Mouse (Mus musculus) gastrocnemius, adult 8-10 months (tissue): ENCODE results near the gene Arntl. TPM values are rescaled to one million over a fixed set of nuclear protein-coding genes. Genes with fewer than 3 reads are reported as not detected.
"Not testable (repeated sequence)": the region's sequence is repeated elsewhere in the genome, so short reads cannot be mapped to it uniquely, and the experiment has no call there.

ENCODE experiments used
- DNase-seq, 2 experiments: peaks; one replicate each; pipeline ENCODE4 v3.0.0; 2022; ENCODE audit warnings: low spot score in 2 of 2
- total RNA-seq, 4 experiments: library from RNA; stranded (reverse); gene quantifications; 2 replicates each; pipeline ENCODE4 v1.2.4; 2022

Gene Arntl
- total RNA-seq, 4 experiments from 2014 or later: 8.4 to 19.5 (median 11.2) TPM

DNA sequence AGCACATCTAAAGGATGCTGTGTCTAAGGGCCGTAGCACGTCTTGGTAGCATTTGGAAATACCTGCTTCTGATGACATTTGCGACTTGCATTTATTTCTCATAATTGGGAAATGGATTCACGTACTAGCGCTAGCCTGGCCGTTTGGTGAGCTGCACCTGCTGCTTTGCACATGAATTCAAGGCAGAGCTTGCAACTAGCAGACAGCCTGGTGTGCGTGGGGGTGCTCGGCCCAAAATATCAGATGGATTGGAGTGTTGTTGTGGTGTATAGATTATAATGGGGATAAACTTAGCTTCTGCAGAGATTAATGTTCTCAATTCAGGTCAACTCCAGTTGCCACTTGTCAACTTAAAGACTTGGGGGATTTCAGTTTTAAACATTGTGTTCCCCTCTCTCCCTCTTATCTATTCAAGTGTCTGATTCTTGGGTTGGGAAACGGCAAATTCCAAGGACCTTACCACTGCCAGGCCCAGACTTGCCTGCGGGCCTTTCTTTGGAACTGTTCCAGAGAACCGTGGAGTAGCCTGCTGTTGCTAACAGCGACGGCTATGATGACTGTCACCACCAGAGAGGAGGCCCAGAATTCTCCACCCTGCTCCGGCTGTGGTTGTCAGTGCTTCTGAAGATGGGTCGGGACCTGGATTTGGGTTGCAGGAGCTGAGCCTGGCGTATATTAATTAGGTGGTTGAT, 42.0 kb downstream of the Arntl start:
- no peak for DNase-seq

DNA sequence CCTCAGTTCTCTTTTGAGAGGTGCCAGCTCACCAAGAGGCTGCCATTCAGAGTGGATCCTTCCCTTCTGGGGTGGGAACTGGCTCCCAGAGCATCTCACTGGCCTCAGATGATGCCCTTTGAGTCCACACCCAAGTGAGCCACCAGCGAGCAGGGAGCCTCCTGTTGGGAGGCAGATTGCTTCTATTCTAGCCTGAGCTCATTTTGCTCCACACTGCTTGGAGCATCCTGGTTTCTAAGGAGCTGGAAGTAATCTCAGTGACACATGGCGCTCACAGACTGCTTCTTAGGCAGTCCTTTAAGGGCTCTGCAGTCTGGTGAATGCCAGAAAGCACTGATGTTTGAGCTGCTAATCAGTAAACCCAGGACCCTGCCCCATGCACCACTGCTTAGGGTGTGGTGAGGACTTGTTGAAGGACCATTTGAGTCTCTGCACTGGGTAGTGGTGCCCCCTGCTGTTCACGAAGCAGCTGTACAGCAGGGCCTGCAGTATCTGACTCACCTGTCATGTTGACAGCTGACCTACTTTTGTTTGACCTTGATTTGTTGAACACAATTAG, 43.2 kb downstream of the Arntl start:
- peak in 1 of 2 experiments; percentile 8 for DNase-seq

DNA sequence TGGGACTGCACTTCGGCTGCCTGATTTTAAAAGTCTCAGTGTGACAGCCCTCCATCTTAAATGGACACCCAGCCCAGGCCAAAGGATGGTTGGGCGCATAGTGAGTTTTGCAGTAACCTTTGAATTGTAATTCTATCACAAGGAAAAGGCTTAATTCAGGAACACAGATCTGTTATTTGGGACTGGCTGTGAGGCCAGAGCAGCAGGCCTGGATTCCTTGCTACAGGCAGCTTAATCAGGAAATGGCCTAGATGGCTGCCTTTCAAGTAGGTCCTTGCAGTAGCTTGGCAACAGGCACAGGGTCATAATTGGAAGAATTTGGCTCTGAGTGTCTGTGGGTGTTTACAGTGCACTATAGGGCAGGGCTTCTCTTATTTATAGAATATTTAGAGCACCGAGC, 43.7 kb downstream of the Arntl start:
- no peak for DNase-seq

DNA sequence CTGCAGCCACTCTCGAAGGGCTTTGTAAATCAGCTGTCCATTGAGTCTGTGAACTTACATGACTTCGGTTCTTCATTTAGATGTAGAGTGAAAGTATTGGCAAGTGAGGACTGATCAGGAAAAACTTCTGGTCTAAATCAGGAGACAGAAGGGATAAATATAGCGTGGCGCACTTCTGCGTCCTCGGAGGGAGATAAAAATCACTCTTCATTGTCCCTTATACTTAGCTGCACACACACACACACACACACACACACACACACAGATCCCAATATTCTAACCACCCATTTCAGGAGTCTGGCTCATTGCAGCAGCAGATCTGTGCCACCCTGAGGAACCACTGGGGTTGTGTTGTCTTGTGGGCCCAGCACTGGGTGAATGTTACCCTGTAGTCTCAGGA, 44.3 kb downstream of the Arntl start:
- DNase-seq: no peak

DNA sequence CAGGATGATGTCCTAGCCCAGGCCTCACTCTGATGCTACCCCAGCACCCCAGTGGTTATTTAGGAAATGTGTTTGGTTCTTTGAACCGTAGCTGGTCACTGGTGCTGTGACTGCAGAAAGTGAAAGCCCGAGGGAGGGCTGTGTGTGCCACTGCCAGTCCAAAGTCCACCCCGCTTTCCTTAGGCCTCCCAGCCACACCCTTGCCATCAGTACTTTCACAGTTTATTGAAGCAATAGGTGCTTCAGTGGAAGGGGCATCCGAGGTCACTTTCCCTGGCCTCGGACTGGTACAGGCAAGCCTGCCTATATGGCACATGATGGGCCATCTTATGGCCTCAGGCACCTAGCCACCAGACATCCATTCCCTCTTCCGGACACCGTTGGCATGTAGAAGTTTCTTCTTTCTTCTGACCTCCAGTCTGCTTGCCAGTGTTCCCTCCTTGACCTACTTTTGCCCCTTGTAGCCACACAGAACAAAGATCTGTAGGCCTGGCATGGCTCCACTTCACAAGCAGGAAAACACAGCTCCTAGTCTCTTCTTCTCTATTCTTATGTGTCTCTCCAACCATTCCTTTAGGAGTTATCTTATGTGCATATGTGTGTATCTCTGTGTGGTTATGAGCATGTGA, 46.6 kb downstream of the Arntl start:
- DNase-seq: no peak

DNA sequence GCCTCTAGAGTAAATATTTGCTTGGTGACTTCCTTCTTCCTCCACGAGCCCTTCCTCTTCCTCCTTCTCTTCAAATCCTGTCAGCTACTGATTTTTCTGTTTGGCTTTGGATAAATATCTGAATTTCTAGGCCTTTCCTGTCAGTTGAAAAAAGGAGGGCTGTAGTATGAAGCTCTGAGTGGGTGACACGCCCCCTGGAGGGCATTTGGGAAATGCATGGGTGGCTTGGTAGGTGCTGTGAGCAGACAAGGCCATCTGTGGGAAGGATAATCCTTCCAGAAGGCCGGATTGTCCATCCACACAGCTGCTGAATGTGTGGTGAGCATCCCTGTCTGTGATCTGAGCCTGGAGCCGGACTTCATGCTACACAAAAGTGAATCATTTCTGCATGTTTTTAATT, 48.8 kb downstream of the Arntl start:
- DNase-seq: peak in 1 of 2 experiments; percentile 17

DNA sequence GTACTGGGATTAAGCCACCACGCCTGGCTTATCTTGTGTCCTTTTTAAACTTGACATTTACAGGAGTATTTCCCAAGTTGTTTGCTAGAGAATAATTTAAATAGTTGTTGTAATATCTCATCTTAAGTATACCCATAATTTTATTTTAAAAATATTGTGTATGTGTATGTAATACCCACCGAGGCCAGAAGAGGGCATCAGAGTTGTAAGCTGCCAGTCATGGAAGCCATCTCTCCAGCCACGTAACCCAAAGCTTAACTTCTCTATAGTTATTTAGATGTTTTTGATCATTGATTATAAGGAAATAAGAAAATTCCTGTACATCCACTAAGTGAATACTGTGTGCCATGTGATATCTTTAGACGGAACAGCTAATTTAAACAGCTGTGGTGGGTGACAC, 51.2 kb downstream of the Arntl start:
- DNase-seq: no peak

DNA sequence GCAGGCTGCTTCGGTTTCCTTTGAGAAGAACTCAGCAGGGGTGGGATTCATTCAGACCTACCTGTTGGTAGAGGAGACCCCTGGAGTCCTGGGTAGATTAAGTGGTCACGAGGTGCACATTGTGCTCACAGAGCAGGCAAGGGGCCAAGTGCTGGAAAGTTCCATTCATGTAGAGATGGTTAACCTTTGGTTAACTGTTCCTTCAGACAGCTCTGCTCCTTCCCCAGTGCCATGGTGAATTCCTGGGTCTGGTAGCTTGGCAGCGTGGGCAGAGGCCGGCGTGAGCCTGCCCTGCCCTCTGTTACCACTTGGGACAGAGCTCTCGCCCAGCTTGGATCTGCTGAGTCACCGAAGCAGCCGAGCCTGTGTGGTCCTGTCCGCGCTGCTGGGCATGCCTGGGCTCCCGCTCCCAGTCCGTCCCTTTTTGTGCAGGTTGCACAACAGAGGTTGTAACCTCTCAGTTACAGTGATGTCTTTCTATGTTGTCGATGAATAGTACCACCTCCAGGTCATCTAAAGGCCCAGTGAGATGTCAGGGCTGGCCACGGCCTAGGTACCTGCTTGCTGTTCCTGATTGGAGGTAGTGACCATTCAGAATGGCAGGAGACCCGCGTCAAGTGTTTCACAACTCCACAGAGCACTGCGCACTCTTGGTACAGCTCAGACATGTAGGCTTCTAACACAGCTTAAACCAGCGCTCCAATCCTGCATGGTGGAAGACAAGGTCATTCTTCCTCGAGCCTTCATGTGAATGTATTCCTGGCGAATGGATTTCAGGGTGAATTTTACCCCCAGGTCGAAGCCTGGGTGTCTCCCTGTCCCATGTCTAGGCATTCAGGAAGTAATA, 53.3 kb downstream of the Arntl start:
- DNase-seq: peak in 1 of 2 experiments; percentile 50

DNA sequence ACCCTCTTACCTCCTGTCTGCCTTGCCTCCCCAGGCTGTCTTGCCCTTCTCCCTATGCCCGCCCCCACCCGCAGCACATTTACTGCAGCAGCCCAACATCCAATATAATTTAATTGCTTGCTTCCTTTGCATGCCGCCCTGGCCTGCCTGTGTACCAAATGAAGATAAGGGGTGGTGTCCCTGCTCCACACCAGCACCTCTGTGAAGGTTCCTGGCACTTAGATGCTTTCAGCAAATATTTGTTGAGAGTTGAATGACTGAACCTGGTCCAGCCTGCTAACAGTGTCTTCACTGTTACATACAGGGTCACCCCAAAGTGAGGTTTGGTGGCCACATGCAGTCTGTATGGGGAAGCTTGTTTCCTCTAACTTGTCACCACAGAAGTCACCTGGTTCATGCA, 54.4 kb downstream of the Arntl start:
- DNase-seq: no peak

DNA sequence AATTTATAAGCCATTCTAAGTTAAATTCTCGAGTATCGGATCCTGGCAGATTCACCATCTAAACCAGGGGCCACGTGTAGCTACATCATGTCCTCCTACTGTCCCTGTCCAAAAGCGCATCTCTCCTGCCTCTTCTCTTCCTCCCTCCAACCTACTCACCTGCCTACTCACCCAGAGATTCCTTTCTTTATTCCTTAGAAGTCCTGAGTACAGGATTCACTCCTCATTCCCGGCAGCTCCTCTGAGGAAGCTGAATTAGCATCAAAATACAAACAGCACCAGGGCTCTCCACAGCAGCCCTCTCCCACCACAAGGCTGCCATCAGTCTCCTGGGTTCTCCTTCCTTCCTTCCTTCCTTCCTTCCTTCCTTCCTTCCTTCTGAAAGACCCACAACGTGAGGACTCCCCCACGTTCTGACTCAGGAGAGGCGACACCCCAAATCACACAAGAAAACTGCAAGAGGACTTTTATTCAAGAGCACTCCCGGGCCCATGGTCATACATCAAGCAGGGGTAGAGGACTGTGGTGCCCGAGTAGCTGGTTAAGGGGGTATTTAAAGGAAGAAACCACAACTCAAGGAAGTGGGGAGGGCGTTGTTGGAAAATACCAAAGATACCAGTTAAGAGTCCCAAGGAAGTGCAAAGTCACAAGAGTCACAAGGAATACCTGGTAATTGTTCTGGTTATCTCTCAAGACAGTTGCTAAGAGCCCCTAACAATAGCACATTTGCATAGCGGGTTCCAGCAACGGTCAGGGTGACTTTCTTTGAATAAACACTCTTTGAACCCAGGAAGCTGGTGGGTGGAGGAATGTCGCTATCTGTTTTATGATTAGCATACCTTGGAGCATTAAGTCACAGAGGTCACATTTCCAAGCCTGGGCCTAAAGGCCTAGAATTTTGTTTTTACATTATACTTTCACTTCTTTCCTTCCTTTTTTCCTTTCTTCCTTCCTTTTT, 55.5 kb downstream of the Arntl start:
- DNase-seq: not testable (repeated sequence)

DNA sequence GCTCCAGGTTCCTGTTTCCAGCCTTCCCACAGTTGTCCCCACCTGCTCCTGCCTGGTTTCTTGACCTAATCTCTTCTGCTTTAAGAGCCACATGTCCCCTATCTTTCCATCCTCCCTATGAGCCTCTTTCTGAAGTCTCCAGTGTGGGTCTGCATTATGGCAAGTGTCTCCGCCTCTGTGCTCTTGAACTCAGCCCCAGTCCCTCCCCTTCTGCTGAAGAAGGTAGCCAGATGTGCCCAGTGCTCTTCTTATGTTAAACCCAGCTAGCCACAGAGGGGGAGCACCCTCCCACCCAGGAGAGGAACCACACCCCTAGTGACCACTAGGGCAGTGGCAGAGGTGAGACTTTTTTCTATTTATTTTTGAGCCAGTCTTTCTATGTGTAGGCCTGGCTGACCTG, 56.7 kb downstream of the Arntl start:
- no peak for DNase-seq

DNA sequence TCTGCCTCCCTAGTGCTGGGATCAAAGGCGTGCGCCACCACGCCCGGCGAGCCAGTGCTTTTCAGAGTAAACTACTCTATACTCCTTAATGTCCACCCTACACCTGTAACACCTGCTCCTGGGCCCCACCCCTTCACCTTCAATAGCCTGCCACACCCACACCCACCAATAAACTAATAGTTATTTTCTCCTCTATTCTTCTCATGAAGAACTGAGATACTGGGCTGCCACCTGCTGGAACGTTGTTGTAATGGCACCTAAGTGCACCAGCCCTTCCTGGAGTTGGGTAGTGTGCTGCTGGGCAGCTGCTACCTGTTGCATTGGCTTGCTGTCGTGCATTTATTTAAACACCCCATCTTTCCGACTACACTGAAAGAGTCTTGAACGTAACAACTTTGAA, 61.0 kb downstream of the Arntl start:
- DNase-seq: peak in 1 of 2 experiments; percentile 27

DNA sequence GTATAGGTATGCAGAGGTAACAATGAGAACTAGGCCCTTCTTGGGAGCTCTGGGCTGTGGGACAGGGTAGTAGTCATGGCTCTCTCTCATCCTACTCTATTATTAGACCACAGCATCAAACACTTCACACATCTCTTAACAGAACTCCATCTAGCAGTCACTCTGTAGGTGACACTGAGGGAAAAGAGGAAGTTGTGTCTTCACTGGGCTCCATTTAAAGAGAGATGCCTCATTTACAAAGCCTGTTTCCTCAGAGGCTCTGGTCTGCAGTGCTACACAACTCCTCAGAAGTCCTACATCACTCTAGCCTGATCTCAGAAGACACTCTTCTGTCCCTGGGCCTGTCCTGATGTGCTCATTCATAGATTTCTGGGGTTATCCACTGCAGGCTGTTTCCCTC, 61.8 kb downstream of the Arntl start:
- DNase-seq: no peak

DNA sequence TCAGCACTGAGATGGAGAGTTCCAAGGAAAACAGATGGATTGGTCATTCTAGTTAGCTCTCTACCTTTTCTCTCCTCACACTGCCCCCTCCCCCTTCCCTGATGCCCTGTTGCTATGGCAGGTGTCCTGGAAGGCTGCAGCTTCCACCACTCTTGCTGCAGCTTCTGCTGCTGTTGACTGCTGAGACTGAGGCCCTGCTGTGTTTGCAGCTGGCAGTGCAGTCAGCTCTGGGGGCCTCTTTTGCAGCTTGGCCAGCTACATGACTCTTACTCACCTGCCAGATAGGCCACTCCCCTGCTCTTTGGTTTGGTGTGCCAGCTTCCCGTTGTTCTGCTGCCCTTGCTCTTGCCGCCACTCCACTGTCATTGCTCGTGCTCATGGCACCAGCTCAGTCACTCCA, 62.7 kb downstream of the Arntl start:
- DNase-seq: no peak

DNA sequence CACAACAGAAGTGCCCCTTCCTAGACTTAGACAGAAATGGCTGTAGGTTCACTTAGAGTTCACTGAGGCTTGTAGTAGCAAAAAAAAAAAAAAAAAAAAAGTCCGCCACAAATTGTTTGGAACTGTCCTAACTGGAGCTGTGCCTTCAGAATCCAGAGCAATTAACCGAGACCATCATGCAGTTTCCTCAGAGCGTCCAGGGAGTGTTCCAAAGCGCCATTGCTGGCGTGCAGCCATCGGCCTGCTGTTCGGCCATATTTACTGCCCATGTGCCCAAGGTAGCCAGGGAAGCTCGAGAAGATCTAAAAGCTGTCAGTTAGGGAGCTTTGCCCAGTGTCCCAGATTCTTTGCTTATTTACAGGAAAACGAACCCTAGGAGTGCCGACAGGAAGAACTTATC, 63.3 kb downstream of the Arntl start:
- DNase-seq: peak in 1 of 2 experiments; percentile 30

DNA sequence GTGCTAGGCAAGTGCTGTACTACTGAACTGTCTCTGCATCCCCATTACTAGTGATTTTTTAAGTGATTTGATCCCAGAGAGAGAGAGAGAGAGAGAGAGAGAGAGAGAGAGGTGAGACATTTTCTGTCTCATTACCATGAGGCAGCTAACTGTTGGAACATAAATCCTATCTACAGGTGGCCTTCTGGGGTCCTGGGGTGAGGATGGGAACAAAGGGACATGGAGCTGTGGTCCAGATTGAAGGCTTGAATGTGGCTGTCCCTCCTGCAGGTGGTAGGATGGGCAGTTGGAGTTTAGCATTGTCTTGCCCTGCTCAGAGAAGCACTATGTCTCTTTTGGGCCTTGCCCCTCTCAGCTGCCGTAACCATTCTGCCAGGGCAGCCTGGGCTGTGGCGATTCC, 63.7 kb downstream of the Arntl start:
- DNase-seq: no peak

DNA sequence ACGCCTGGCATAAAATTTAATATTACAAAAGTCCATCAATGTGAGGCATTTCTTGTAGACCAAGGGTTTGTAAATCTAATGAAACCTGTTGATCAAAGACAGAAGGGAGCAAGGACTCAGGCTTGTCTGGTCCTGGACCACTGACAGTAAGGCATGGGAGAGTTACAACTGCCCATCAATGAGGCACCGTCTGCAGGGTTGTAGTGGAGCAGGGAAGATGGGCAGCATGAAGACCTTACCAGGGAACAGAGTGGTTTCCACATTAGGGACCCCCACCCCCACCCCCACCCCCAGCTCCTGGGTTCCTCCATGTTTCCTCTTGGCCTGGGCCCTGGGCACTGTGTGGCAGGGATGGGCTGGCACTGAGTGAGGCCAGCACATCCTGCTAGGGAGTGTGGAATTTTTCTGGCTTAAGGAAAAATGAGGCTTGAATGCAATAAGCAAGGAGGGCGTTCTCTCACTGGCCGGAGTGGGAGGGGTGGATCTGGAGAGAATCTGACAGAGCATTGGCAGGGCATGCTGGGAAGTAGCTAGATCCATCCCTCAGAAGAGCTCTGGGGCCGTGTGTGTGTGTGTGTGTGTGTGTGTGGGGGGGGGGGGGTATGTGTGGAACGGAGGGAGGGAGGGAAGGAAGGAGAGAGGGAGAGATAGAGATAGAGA, 65.2 kb downstream of the Arntl start:
- no peak for DNase-seq

DNA sequence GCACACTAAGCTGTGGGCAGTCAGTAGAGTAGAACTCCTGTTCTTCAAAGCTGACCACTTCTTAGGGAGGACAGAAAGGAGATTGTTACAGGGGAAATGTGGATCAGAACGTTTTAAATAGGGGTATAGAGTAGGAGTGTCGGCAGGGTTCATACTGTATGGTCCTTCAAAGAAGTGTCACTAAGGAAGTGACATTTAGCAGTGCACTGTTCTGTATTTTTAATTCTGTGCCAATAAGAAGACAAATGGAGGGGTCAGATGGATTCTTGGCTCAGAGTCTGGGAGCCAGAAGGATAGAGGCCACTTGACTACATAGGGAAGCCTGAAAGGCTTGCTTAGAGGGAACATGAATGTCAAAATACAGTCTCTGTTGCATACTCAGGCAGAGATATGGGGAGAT, 70.0 kb downstream of the Arntl start:
- no peak for DNase-seq

DNA sequence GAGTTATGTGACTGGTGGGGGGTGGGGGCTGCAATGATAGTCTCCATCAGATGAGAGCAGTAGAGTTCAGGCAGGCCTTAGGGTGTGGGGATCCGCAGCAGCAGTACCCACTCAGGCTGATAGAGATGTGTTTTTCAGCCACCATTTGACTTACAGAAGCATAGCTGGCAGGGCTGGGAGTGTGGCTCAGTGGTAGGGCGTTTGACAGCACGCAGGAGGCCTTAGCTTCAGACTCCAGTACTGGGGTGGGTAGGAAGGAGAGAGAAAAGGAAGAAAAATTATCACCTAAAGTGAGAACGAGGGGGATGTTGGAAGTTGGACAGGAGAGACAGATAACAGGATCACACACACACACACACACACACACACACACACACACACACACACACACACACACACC, 71.2 kb downstream of the Arntl start:
- no peak for DNase-seq

DNA sequence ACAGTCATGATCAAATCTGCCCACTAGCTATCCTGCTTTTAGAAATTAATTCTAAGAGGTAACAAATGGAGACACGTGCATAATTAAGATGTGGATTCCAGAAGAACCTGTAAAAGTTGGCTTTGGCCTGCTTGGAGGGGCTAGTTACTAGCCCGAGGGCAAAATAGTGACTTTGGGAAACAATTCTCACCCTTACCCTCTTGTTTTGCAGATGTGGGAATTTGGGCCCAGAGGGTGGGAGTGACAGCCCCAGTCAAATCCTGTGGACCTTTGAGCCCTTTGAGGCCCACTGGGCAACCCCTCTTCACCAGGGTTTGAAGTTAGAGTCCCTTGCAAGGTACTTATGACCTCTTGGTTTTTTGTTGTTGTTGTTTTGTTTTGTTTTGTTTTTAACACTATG, 72.0 kb downstream of the Arntl start:
- no peak for DNase-seq
